Mouse (Mus musculus) G1E (cell line): Measurements from ENCODE around the gene Dbp. TPM values are rescaled to one million over a fixed set of nuclear protein-coding genes. Genes with fewer than 3 reads are reported as not detected.

Experiments used
- ATAC-seq: 2 replicates; pipeline ENCODE4 v1.8.0; 2016; ENCODE audit warnings: mild to moderate bottlenecking; ENCODE audit not compliant: insufficient number of reproducible peaks, poor library complexity, low FRiP score, severe bottlenecking; ENCODE audit errors: extremely low read depth
- DNase-seq: peaks from one replicate; pipeline ENCODE4 v3.0.0; 2012; ENCODE audit warnings: low spot score
- H3K27me3 ChIP-seq: 2 replicates; pipeline ENCODE4 v1.6.1; 2012; ENCODE audit warnings: mild to moderate bottlenecking, low read length, inconsistent platforms; ENCODE audit not compliant: insufficient read depth
- H3K36me3 ChIP-seq: replicated peaks from 2 replicates; pipeline ENCODE3; 2012; ENCODE audit warnings: mild to moderate bottlenecking, inconsistent platforms
- H3K4me1 ChIP-seq: 2 replicates; pipeline ENCODE4 v1.6.1; 2012; ENCODE audit warnings: low read depth, low read length, inconsistent platforms, mixed read lengths; ENCODE audit not compliant: insufficient read depth
- H3K4me3 ChIP-seq: 2 replicates; pipeline ENCODE4 v1.5.1; 2012; ENCODE audit warnings: low read depth, mild to moderate bottlenecking, inconsistent platforms, low read length, moderate library complexity, mixed read lengths
- H3K9me3 ChIP-seq: replicated peaks from 2 replicates; pipeline ENCODE4 v1.6.1; 2012; ENCODE audit warnings: inconsistent platforms
- CTCF ChIP-seq: IDR thresholded peaks from 2 replicates; pipeline ENCODE4 v1.5.1; 2012; ENCODE audit warnings: low read depth, low read length, inconsistent platforms, mixed read lengths
- GATA1 ChIP-seq: IDR thresholded peaks from 2 replicates; pipeline ENCODE4 v1.6.1; 2012; ENCODE audit warnings: borderline replicate concordance, low read length, inconsistent platforms, mixed read lengths
- GATA2 ChIP-seq: IDR thresholded peaks from 2 replicates; pipeline ENCODE4 v1.6.1; 2012; ENCODE audit warnings: low read depth, low read length, inconsistent platforms, borderline replicate concordance
- POLR2AphosphoS5 ChIP-seq: IDR thresholded peaks from 2 replicates; pipeline ENCODE4 v1.6.1; 2012; ENCODE audit warnings: low read depth, low read length, inconsistent platforms; ENCODE audit not compliant: insufficient replicate concordance
- TAL1 ChIP-seq: conservative IDR thresholded peaks from 2 replicates; pipeline ENCODE4 v1.6.1; 2012; ENCODE audit warnings: low read depth, low read length, inconsistent platforms, mixed read lengths
- polyA plus RNA-seq: library from polyadenylated mRNA; stranded (reverse); fragments of >175 nt; gene quantifications from 2 replicates; pipeline ENCODE4 v1.2.3, GENCODE M21; 2012
- total RNA-seq, 2 experiments: library from RNA; stranded (forward) in 1 of 2; stranded (reverse) in 1 of 2; fragments of 200-1000 nt in 1 of 2; fragments of >200 nt in 1 of 2; fragmentation: Nextera tagmentation in 1 of 2; gene quantifications; 2 replicates each; pipeline ENCODE4 v1.2.3; 2014 to 2017

Dbp gene
- total and polyA plus RNA-seq, 3 experiments: 18.0 to 33.7 (median 30.2) TPM

DNA sequence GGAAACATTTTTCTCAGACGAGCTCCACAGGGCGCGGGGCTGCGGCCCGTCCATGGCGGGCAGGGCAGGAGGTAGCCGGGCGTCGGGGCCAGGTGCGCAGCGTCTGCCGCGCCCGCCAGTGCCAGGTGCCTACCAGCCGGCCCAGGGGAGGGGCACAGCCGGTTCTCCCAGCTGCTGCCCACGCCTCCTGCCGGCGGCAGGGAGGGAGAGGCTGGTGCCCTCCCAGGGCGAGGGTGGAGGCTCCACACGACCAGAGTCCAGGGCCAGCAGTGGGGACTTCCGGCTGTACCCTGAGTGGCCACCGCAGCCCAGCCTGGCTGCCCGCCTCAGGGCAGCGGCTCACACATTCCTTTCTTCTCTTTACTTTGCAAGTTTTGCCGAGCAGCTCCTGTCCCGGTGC lies 54.5 kb downstream of the Dbp start:
- Histone ChIP-seq H3K36me3 (no peaks in the 10 kb centered on the region), H3K27me3 (peaks cover 10% of the 10 kb centered on the region), H3K9me3 (no peaks in the 10 kb centered on the region), H3K4me1 (no peaks in the 10 kb centered on the region), H3K4me3 (no peak overlapping the region)
- no peak for DNase-seq
- TF ChIP-seq GATA1: no peak
- TF ChIP-seq POLR2AphosphoS5: no peak
- TF ChIP-seq CTCF: no peak
- TF ChIP-seq TAL1: no peak
- TF ChIP-seq GATA2: no peak
- no peak for ATAC-seq

Other genes starting within 250 kb of the Dbp start
Only the 20 nearest of the 34 such genes appear.
- gene Hsd17b14, start 150.2 kb upstream of the Dbp start, total RNA-seq (2014; fragmentation: Nextera tagmentation): 34.9 and 44.8 TPM in 2 replicates
- gene Hsd17b14, start 150.2 kb upstream of the Dbp start, total RNA-seq (2017): 8.2 and 14.5 TPM in 2 replicates
- 5.1 and 6.0 TPM in 2 replicates for gene Hsd17b14, start 150.2 kb upstream of the Dbp start, polyA plus RNA-seq
- gene Bcat2, start 134.9 kb upstream of the Dbp start, total RNA-seq (2014; fragmentation: Nextera tagmentation): 149 and 178 TPM in 2 replicates
- gene Bcat2, start 134.9 kb upstream of the Dbp start, total RNA-seq (2017): 45.9 and 47.0 TPM in 2 replicates
- 73.1 and 114 TPM in 2 replicates for gene Bcat2, start 134.9 kb upstream of the Dbp start, polyA plus RNA-seq
- not detected in 2 replicates for gene Fgf21, start 89.6 kb upstream of the Dbp start, total RNA-seq (2014; fragmentation: Nextera tagmentation)
- gene Fgf21, start 89.6 kb upstream of the Dbp start, total RNA-seq (2017): 0.16 TPM in 1 of 2 replicates, not detected in the other
- gene Fgf21, start 89.6 kb upstream of the Dbp start, polyA plus RNA-seq: not detected in 2 replicates
- not detected in 2 replicates for gene Fut1, start 87.8 kb upstream of the Dbp start, total RNA-seq (2014; fragmentation: Nextera tagmentation)
- 0.16 TPM in 1 of 2 replicates, not detected in the other for gene Fut1, start 87.8 kb upstream of the Dbp start, total RNA-seq (2017)
- not detected in 2 replicates for gene Fut1, start 87.8 kb upstream of the Dbp start, polyA plus RNA-seq
- gene Izumo1, start 83.3 kb upstream of the Dbp start, total RNA-seq (2014; fragmentation: Nextera tagmentation): 0.68 TPM in 1 of 2 replicates, not detected in the other
- gene Izumo1, start 83.3 kb upstream of the Dbp start, total RNA-seq (2017): 0.05 TPM in 1 of 2 replicates, not detected in the other
- gene Izumo1, start 83.3 kb upstream of the Dbp start, polyA plus RNA-seq: 0.10 and 0.12 TPM in 2 replicates
- 0.60 and 0.83 TPM in 2 replicates for gene Rasip1, start 77.6 kb upstream of the Dbp start, total RNA-seq (2014; fragmentation: Nextera tagmentation)
- gene Rasip1, start 77.6 kb upstream of the Dbp start, total RNA-seq (2017): 0.06 and 0.11 TPM in 2 replicates
- gene Rasip1, start 77.6 kb upstream of the Dbp start, polyA plus RNA-seq: 0.90 and 0.95 TPM in 2 replicates
- gene Mamstr, start 65.1 kb upstream of the Dbp start, total RNA-seq (2014; fragmentation: Nextera tagmentation): not detected in 2 replicates
- gene Mamstr, start 65.1 kb upstream of the Dbp start, total RNA-seq (2017): not detected in 2 replicates
- not detected in 2 replicates for gene Mamstr, start 65.1 kb upstream of the Dbp start, polyA plus RNA-seq
- gene Fut2, start 38.7 kb upstream of the Dbp start, total RNA-seq (2014; fragmentation: Nextera tagmentation): not detected in 2 replicates
- gene Fut2, start 38.7 kb upstream of the Dbp start, total RNA-seq (2017): 0.38 TPM in 1 of 2 replicates, not detected in the other
- not detected in 2 replicates for gene Fut2, start 38.7 kb upstream of the Dbp start, polyA plus RNA-seq
- not detected in 2 replicates for gene Ntn5, start 21.1 kb upstream of the Dbp start, total RNA-seq (2014; fragmentation: Nextera tagmentation)
- gene Ntn5, start 21.1 kb upstream of the Dbp start, total RNA-seq (2017): not detected in 2 replicates
- 0.21 and 0.29 TPM in 2 replicates for gene Ntn5, start 21.1 kb upstream of the Dbp start, polyA plus RNA-seq
- gene Sec1, start 10.7 kb upstream of the Dbp start, total RNA-seq (2014; fragmentation: Nextera tagmentation): not detected in 2 replicates
- not detected in 2 replicates for gene Sec1, start 10.7 kb upstream of the Dbp start, total RNA-seq (2017)
- gene Sec1, start 10.7 kb upstream of the Dbp start, polyA plus RNA-seq: 0.02 TPM in 1 of 2 replicates, not detected in the other
- gene Car11, start 5.2 kb upstream of the Dbp start, total RNA-seq (2014; fragmentation: Nextera tagmentation): 0.92 and 3.5 TPM in 2 replicates
- gene Car11, start 5.2 kb upstream of the Dbp start, total RNA-seq (2017): 0.16 and 0.58 TPM in 2 replicates
- 0.63 and 0.78 TPM in 2 replicates for gene Car11, start 5.2 kb upstream of the Dbp start, polyA plus RNA-seq
- 3,054 and 3,291 TPM in 2 replicates for gene Rpl18, start 10.4 kb downstream of the Dbp start, total RNA-seq (2014; fragmentation: Nextera tagmentation)
- gene Rpl18, start 10.4 kb downstream of the Dbp start, total RNA-seq (2017): 1,837 and 1,972 TPM in 2 replicates
- 14,383 and 17,578 TPM in 2 replicates for gene Rpl18, start 10.4 kb downstream of the Dbp start, polyA plus RNA-seq
- 16.3 and 21.4 TPM in 2 replicates for gene Sphk2, start 12.9 kb downstream of the Dbp start, total RNA-seq (2014; fragmentation: Nextera tagmentation)
- 9.3 and 9.8 TPM in 2 replicates for gene Sphk2, start 12.9 kb downstream of the Dbp start, total RNA-seq (2017)
- gene Sphk2, start 12.9 kb downstream of the Dbp start, polyA plus RNA-seq: 96.0 and 115 TPM in 2 replicates
- 0.34 and 0.38 TPM in 2 replicates for gene Fam83e, start 16.1 kb downstream of the Dbp start, total RNA-seq (2014; fragmentation: Nextera tagmentation)
- 1.2 and 1.3 TPM in 2 replicates for gene Fam83e, start 16.1 kb downstream of the Dbp start, total RNA-seq (2017)
- 0.49 and 0.77 TPM in 2 replicates for gene Fam83e, start 16.1 kb downstream of the Dbp start, polyA plus RNA-seq
- gene Spaca4, start 20.7 kb downstream of the Dbp start, total RNA-seq (2014; fragmentation: Nextera tagmentation): not detected in 2 replicates
- not detected in 2 replicates for gene Spaca4, start 20.7 kb downstream of the Dbp start, total RNA-seq (2017)
- not detected in 2 replicates for gene Spaca4, start 20.7 kb downstream of the Dbp start, polyA plus RNA-seq
- gene Lmtk3, start 78.7 kb downstream of the Dbp start, total RNA-seq (2014; fragmentation: Nextera tagmentation): 1.1 TPM in 1 of 2 replicates, not detected in the other
- not detected in 2 replicates for gene Lmtk3, start 78.7 kb downstream of the Dbp start, total RNA-seq (2017)
- gene Lmtk3, start 78.7 kb downstream of the Dbp start, polyA plus RNA-seq: 0.03 TPM in 2 replicates
- not detected in 2 replicates for gene Sult2b1, start 79.6 kb downstream of the Dbp start, total RNA-seq (2014; fragmentation: Nextera tagmentation)
- gene Sult2b1, start 79.6 kb downstream of the Dbp start, total RNA-seq (2017): 0.05 and 0.35 TPM in 2 replicates
- gene Sult2b1, start 79.6 kb downstream of the Dbp start, polyA plus RNA-seq: not detected in 2 replicates
- gene Cyth2, start 109.5 kb downstream of the Dbp start, total RNA-seq (2014; fragmentation: Nextera tagmentation): 14.5 and 18.5 TPM in 2 replicates
- gene Cyth2, start 109.5 kb downstream of the Dbp start, total RNA-seq (2017): 40.9 and 47.6 TPM in 2 replicates
- gene Cyth2, start 109.5 kb downstream of the Dbp start, polyA plus RNA-seq: 85.5 and 121 TPM in 2 replicates
- gene Kcnj14, start 119.7 kb downstream of the Dbp start, total RNA-seq (2014; fragmentation: Nextera tagmentation): 0.30 TPM in 1 of 2 replicates, not detected in the other
- 0.23 and 0.33 TPM in 2 replicates for gene Kcnj14, start 119.7 kb downstream of the Dbp start, total RNA-seq (2017)
- 0.39 and 0.57 TPM in 2 replicates for gene Kcnj14, start 119.7 kb downstream of the Dbp start, polyA plus RNA-seq
- gene Grwd1, start 125.9 kb downstream of the Dbp start, total RNA-seq (2014; fragmentation: Nextera tagmentation): 10.2 and 16.9 TPM in 2 replicates
- gene Grwd1, start 125.9 kb downstream of the Dbp start, total RNA-seq (2017): 20.6 and 21.9 TPM in 2 replicates
- gene Grwd1, start 125.9 kb downstream of the Dbp start, polyA plus RNA-seq: 62.9 and 72.8 TPM in 2 replicates